Mouse (Mus musculus): Measurements from ENCODE around the gene Polr2i. TPM values are rescaled to one million over a fixed set of nuclear protein-coding genes. Genes with fewer than 3 reads are reported as not detected.

The Polr2i gene
- total RNA-seq, 2 experiments from 2014 or later, result 53.3 to 56.3 TPM

DNA sequence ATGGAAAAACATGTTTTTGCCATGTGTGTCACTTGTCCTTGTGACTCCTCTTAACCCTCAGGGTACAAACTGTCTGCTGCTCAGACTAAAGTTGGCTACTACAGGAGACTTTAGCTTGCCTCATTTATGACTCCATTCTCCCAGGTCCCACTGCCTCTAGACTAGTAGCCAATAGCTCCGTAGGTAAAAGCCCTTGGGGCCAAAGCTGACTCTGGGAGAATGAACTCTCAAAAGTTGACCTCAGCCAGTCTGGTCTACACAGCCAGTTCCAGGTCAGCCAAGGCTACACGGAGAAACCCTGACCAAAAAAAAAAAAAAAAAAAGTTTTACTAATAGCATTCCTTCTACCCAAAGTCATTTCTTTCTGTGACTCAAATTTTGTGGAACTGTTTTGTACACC is 47.2 kb downstream of the Polr2i start:
- DNase-seq (ENCODE audit: extremely low spot score in 1 of 2, low spot score in 2 of 2), result no peak
- no peak for TF ChIP-seq CTCF (IDR thresholded peaks at IDR 0.05)
- Histone ChIP-seq H3K27ac (no peak overlapping the region), H3K4me3 (no peak overlapping the region)
- intact Hi-C loops (cut with DNase I), result no loop called here

GRCm38 (mm10) chr7:30279536-30279935 is 47.8 kb downstream of the Polr2i start:
- no peak for TF ChIP-seq CTCF (IDR thresholded peaks at IDR 0.05)
- DNase-seq (ENCODE audit: extremely low spot score in 1 of 2, low spot score in 2 of 2), result no peak
- no peak overlapping the region for H3K27ac ChIP-seq
- H3K4me3 ChIP-seq, result peak overlapping the region; percentile 85
- intact Hi-C loops (cut with DNase I), result no loop called here

GRCm38 (mm10) chr7:30279951-30280669 is 48.4 kb downstream of the Polr2i start, which contains the start of the genes Thap8 and Wdr62:
Thap8 (plus strand) TSS chr7:30280094.
Wdr62 (minus strand) TSS chr7:30280419.
- Histone ChIP-seq H3K27ac (peak within 1 kb of the TSS; percentile 97), H3K4me3 (peak within 1 kb of the TSS; percentile 85)
- intact Hi-C loops (cut with DNase I), result loop anchor here (5.0 kb wide), 1 partner anchor 48 kb away; the partner anchor contains the start of genes Polr2i and Tbcb
- peak; percentile 89 to 90 for DNase-seq (ENCODE audit: extremely low spot score in 1 of 2, low spot score in 2 of 2)
- TF ChIP-seq CTCF (IDR thresholded peaks at IDR 0.05), result no peak

DNA sequence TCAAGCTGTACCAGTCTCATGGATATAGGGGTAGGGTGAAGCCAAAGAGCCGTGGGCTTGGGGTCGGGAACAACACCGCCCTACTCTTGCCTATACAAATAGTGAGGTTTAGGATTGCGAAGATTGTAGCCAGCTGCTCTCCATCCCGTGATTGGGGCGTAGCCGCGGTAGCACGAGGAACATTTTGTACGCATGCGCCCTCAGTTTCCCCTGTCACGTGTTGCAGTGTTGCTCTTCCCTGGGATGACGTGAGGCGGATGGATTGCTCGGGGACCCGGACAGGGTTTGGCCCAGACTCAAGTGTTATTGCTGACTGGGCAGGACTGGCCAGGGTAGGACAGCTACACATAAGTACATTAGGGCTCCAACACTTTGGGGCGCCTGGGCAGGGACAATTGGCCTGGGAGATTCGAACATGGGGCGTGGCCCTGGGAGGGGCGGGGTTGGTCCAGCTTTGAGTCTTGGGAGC is 49.0 kb downstream of the Polr2i start:
- intact Hi-C loops (cut with DNase I), result loop anchor here (5.0 kb wide), 1 partner anchor 48 kb away; the partner anchor contains the start of genes Polr2i and Tbcb
- DNase-seq (ENCODE audit: extremely low spot score in 1 of 2, low spot score in 2 of 2), result peak; percentile 80 to 85
- no peak for TF ChIP-seq CTCF (IDR thresholded peaks at IDR 0.05)
- Histone ChIP-seq H3K4me3 (peak overlapping the region; percentile 85), H3K27ac (peak overlapping the region; percentile 97)

GRCm38 (mm10) chr7:30281522-30281921 is 49.8 kb downstream of the Polr2i start:
- DNase-seq (ENCODE audit: extremely low spot score in 1 of 2, low spot score in 2 of 2), result no peak
- Histone ChIP-seq H3K4me3 (no peak overlapping the region), H3K27ac (no peak overlapping the region; the same call in 1 of the 2 replicates)
- intact Hi-C loops (cut with DNase I), result loop anchor here (5.0 kb wide), 1 partner anchor 49 kb away; the partner anchor contains the start of genes Polr2i and Tbcb
- TF ChIP-seq CTCF (IDR thresholded peaks at IDR 0.05), result no peak

DNA sequence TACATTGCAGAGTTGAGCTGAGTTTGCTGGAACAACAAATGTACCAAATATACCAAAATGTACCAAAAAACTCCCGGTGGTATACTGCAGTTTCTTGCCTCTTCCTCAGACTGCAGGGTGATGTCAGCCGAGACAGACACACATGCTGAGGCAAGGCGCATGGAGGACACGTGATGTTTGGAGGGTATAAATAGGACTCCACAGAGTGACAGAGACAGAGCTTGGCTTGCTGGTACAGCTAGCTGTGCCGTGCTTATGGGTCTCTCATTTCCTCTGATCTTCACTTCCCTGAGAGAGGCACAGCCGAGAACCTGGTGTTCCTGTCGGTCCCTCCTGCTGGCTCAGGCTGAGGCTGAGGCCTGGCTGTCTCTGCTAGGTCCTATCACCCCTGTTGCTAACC is 51.0 kb downstream of the Polr2i start:
- no peak for DNase-seq (ENCODE audit: extremely low spot score in 1 of 2, low spot score in 2 of 2)
- intact Hi-C loops (cut with DNase I), result loop anchor here (5.0 kb wide), 1 partner anchor 50 kb away; the partner anchor contains the start of genes Polr2i and Tbcb
- no peak overlapping the region for H3K4me3 ChIP-seq
- H3K27ac ChIP-seq, result 0 out of 2 replicates have a peak overlapping the region, but pooled peaks have one; percentile 8
- no peak for TF ChIP-seq CTCF (IDR thresholded peaks at IDR 0.05)

Other genes starting within 250 kb of the Polr2i start
- 1 to 10 TPM; 3.6 to 3.9 TPM for gene Zfp568, start 248.0 kb upstream of the Polr2i start, total RNA-seq (2021)
- gene Zfp14, start 180.6 kb upstream of the Polr2i start, total RNA-seq (2021), result 1 to 10 TPM; 6.8 to 7.8 TPM
- gene Zfp82, start 159.0 kb upstream of the Polr2i start, total RNA-seq (2021), result 1 to 10 TPM; 3.6 to 3.8 TPM
- 1 to 10 TPM; 1.1 to 1.4 TPM for gene Gm26920, start 141.5 kb upstream of the Polr2i start, total RNA-seq (2021)
- gene Zfp566, start 141.4 kb upstream of the Polr2i start, total RNA-seq (2021), result 1 to 10 TPM; 7.0 to 7.2 TPM
- 10 to 100 TPM; 71.7 to 72.1 TPM for gene Zfp260, start 137.2 kb upstream of the Polr2i start, total RNA-seq (2021)
- 10 to 100 TPM; 34.3 to 37.8 TPM for gene Zfp382, start 110.0 kb upstream of the Polr2i start, total RNA-seq (2021)
- 10 to 100 TPM; 47.3 to 49.9 TPM for gene Zfp146, start 62.2 kb upstream of the Polr2i start, total RNA-seq (2021)
- gene Cox7a1, start 47.8 kb upstream of the Polr2i start, total RNA-seq (2021), result 1 to 10 TPM; 2.9 to 7.2 TPM
- gene Capns1, start 33.1 kb upstream of the Polr2i start, total RNA-seq (2021), result 100 to 1,000 TPM; 173 to 175 TPM
- gene Tbcb, start 324 bp downstream of the Polr2i start, total RNA-seq (2021), result 100 to 1,000 TPM; 125 to 133 TPM
- not detected for gene Ovol3, start 3.8 kb downstream of the Polr2i start, total RNA-seq (2021)
- gene Thap8, start 48.1 kb downstream of the Polr2i start, total RNA-seq (2021), result not detected
- gene Wdr62, start 48.5 kb downstream of the Polr2i start, total RNA-seq (2021), result 1 to 10 TPM; 1.0 to 1.6 TPM
- gene Clip3, start 59.8 kb downstream of the Polr2i start, total RNA-seq (2021), result 100 to 1,000 TPM; 488 to 492 TPM
- 10 to 100 TPM; 65.7 to 71.4 TPM for gene Alkbh6, start 76.8 kb downstream of the Polr2i start, total RNA-seq (2021)
- gene Syne4, start 82.9 kb downstream of the Polr2i start, total RNA-seq (2021), result 10 to 100 TPM in 1 of 2 experiments, 1 to 10 TPM in 1; 8.8 to 19.2 TPM
- under 1 TPM in 1 of 2 experiments, not detected in 1; 0.66 TPM for gene E130208F15Rik, start 89.8 kb downstream of the Polr2i start, total RNA-seq (2021)
- gene Sdhaf1, start 91.9 kb downstream of the Polr2i start, total RNA-seq (2021), result 1 to 10 TPM; 7.0 to 8.0 TPM
- gene Lrfn3, start 130.8 kb downstream of the Polr2i start, total RNA-seq (2021), result 10 to 100 TPM; 33.0 to 36.4 TPM
- 10 to 100 TPM; 25.9 to 26.6 TPM for gene Tyrobp, start 181.8 kb downstream of the Polr2i start, total RNA-seq (2021)
- 1 to 10 TPM in 1 of 2 experiments, not detected in 1; 3.1 TPM for gene Hcst, start 187.9 kb downstream of the Polr2i start, total RNA-seq (2021)
- 1 to 10 TPM; 3.9 to 5.1 TPM for gene Nfkbid, start 189.8 kb downstream of the Polr2i start, total RNA-seq (2021)
- gene Aplp1, start 213.6 kb downstream of the Polr2i start, total RNA-seq (2021), result 1,000 to 10,000 TPM; 1,205 to 1,260 TPM
- gene Kirrel2, start 225.7 kb downstream of the Polr2i start, total RNA-seq (2021), result 10 to 100 TPM; 11.0 to 11.9 TPM
- 1 to 10 TPM in 1 of 2 experiments, under 1 TPM in 1; 0.79 to 1.1 TPM for gene Nphs1, start 226.4 kb downstream of the Polr2i start, total RNA-seq (2021)

Measured in left cerebral cortex, adult 2 months (tissue).